Mouse (Mus musculus) liver, embryonic 16.5 days (tissue): ENCODE data around the gene Fastkd3. TPM values are rescaled to one million over a fixed set of nuclear protein-coding genes. Genes with fewer than 3 reads are reported as not detected.

ENCODE experiments used
- ATAC-seq: fragments of 200-750 bp; cut with Nextera tagmentation; 2 replicates; pipeline ENCODE4 v1.8.0; 2017; ENCODE audit warnings: low read depth, mild to moderate bottlenecking, moderate number of reproducible peaks, moderate library complexity
- H3K27ac ChIP-seq: fragments of 300-500 bp; sonication (generic); 2 replicates; pipeline ENCODE4 v1.5.1; 2014; ENCODE audit warnings: mild to moderate bottlenecking, low read length
- H3K27me3 ChIP-seq: fragments of 300-500 bp; sonication (generic); 2 replicates; pipeline ENCODE4 v1.6.1; 2014; ENCODE audit warnings: low read depth, low read length, mixed read lengths; ENCODE audit not compliant: control insufficient read depth, insufficient read depth
- H3K36me3 ChIP-seq: fragments of 300-500 bp; sonication (generic); 2 replicates; pipeline ENCODE4 v1.6.1; 2014; ENCODE audit warnings: mild to moderate bottlenecking; ENCODE audit not compliant: control insufficient read depth, insufficient read depth
- H3K4me1 ChIP-seq: fragments of 300-500 bp; sonication (generic); 2 replicates; pipeline ENCODE4 v1.6.1; 2014; ENCODE audit warnings: low read depth, low read length, mixed read lengths; ENCODE audit not compliant: control insufficient read depth
- H3K4me2 ChIP-seq: fragments of 300-500 bp; sonication (generic); 2 replicates; pipeline ENCODE4 v1.6.1; 2014; ENCODE audit warnings: low read depth, low read length, mixed read lengths
- H3K4me3 ChIP-seq: fragments of 300-500 bp; sonication (generic); 2 replicates; pipeline ENCODE4 v1.5.1; 2014; ENCODE audit warnings: low read depth, mild to moderate bottlenecking, low read length
- H3K9ac ChIP-seq: fragments of 300-500 bp; sonication (generic); 2 replicates; pipeline ENCODE4 v1.6.1; 2014; ENCODE audit warnings: low read depth, low read length
- H3K9me3 ChIP-seq: fragments of 300-500 bp; sonication (generic); replicated peaks from 2 replicates; pipeline ENCODE4 v1.6.1; 2016; ENCODE audit warnings: low read length; ENCODE audit not compliant: control insufficient read depth
- WGBS: fragments of 180-500 bp; shearing (Covaris S2); extraction: QIAGEN DNeasy Blood & Tissue Kit; methylation state at CpG from one replicate; pipeline ENCODE4 v1.1.7; 2014; ENCODE audit not compliant: insufficient replicate concordance; 5-methylcytosine and 5-hydroxymethylcytosine counted together
- polyA plus RNA-seq: library from polyadenylated mRNA; unstranded; fragments of >200 nt; fragmentation: Nextera tagmentation; extraction: Ambion mirVana; gene quantifications from 2 replicates; pipeline ENCODE4 v1.2.1, GENCODE M21; 2015

The Fastkd3 gene
- polyA plus RNA-seq, 1 experiment from 2014 or later = 11.2 TPM

- H3K4me2 ChIP-seq = no peak overlapping the region
- peaks cover 4% of the 10 kb centered on the region for H3K36me3 ChIP-seq
- no peaks in the 10 kb centered on the region for H3K9me3 ChIP-seq
- 81% methylated on average over 7 of the region's 7 CpGs for WGBS
- H3K4me1 ChIP-seq = peaks cover 4% of the 10 kb centered on the region
- no peak overlapping the region for H3K9ac ChIP-seq
- no peak overlapping the region for H3K27ac ChIP-seq
- no peaks in the 10 kb centered on the region for H3K27me3 ChIP-seq
- H3K4me3 ChIP-seq = no peak overlapping the region
- ATAC-seq = no peak
Measured at GRCm38 (mm10) chr13:68577945-68578344, 4.1 kb upstream of the Fastkd3 start.

DNA sequence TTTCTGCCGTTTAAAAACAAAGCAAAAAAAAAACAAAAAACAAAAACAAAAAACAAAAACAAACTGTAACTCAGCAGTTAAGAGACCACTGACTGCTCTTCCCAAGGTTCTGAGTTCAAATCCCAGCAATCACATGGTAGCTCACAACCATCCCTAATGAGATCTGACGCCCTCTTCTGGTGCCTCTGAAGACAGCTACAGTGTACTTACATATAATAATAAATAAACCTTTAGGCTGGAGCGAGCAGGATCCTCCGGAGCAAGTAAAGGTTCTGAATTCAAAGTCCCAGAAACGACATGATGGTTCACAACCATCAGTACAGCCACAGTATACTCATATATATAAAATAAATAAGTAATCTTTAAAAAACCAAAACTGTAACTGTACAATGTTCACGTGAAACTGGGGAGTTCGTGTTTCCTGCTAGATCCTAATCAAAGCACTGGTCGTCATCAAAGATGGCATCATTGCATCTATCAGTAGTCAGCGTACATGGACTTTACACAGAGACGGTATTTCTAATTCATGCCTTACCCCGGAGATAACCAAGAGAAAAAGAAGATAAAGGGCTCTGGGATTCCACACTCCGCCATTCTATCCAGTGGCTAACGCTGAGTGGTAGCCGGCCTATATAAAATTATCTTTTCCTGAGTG is 821 bp upstream of the Fastkd3 start:
- WGBS = 15% methylated on average over 14 of the region's 14 CpGs
- H3K9me3 ChIP-seq = no peaks in the 10 kb centered on the region
- peak overlapping the region; percentile 78 for H3K9ac ChIP-seq
- no peak for ATAC-seq
- H3K4me2 ChIP-seq = peak overlapping the region; percentile 83
- peak overlapping the region; percentile 78 for H3K27ac ChIP-seq
- no peaks in the 10 kb centered on the region for H3K27me3 ChIP-seq
- peak overlapping the region; percentile 82 for H3K4me3 ChIP-seq
- H3K36me3 ChIP-seq = peaks cover 11% of the 10 kb centered on the region
- peaks cover 7% of the 10 kb centered on the region for H3K4me1 ChIP-seq

- peak overlapping the region; percentile 82 for H3K4me3 ChIP-seq
- no peaks in the 10 kb centered on the region for H3K9me3 ChIP-seq
- peaks cover 8% of the 10 kb centered on the region for H3K36me3 ChIP-seq
- WGBS = under 1% methylated on average over 11 of the region's 11 CpGs
- peak overlapping the region; percentile 78 for H3K9ac ChIP-seq
- peak overlapping the region; percentile 83 for H3K4me2 ChIP-seq
- H3K4me1 ChIP-seq = peaks cover 7% of the 10 kb centered on the region
- no peak for ATAC-seq
- H3K27me3 ChIP-seq = no peaks in the 10 kb centered on the region
- H3K27ac ChIP-seq = peak overlapping the region; percentile 78
Measured at GRCm38 (mm10) chr13:68582517-68582780, 415 bp downstream of the Fastkd3 start.

DNA sequence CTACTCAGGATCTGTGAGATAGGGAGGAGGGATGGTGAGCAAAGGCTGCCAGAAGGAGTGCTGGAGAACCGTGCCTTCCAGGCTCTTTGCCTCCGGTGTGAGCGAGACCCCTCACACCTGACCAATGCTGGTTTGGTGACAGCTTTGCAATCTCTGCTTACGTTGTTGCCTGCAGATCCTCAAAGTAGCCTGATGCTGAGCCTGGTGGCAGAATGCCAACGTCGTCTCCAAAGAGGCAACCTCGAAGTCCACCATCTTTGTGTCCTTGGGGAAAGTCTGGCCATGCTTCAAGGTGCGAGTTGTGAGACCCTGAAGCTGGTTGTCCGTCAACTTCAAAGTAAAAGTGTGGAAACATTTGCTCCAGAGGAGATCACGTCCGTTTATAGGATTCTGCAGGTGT is 1.9 kb downstream of the Fastkd3 start:
- Histone ChIP-seq H3K27me3 (no peaks in the 10 kb centered on the region), H3K9ac (no peak overlapping the region), H3K4me1 (peaks cover 7% of the 10 kb centered on the region), H3K9me3 (no peaks in the 10 kb centered on the region), H3K36me3 (peaks cover 14% of the 10 kb centered on the region; the same call in 1 of the 2 replicates), H3K4me3 (no peak overlapping the region), H3K4me2 (no peak overlapping the region), H3K27ac (no peak overlapping the region)
- ATAC-seq = no peak
- 82% methylated on average over 11 of the region's 11 CpGs for WGBS

- no peak overlapping the region for H3K27ac ChIP-seq
- no peaks in the 10 kb centered on the region for H3K9me3 ChIP-seq
- peaks cover 7% of the 10 kb centered on the region for H3K4me1 ChIP-seq
- WGBS = 68% methylated on average over 7 of the region's 7 CpGs
- no peaks in the 10 kb centered on the region for H3K27me3 ChIP-seq
- no peak overlapping the region for H3K4me3 ChIP-seq
- ATAC-seq = no peak
- H3K9ac ChIP-seq = no peak overlapping the region
- peaks cover 20% of the 10 kb centered on the region for H3K36me3 ChIP-seq
- H3K4me2 ChIP-seq = no peak overlapping the region
Measured at GRCm38 (mm10) chr13:68585441-68585840, 3.4 kb downstream of the Fastkd3 start.

GRCm38 (mm10) chr13:68588352-68588751 is 6.3 kb downstream of the Fastkd3 start:
- no peaks in the 10 kb centered on the region for H3K9me3 ChIP-seq
- no peak overlapping the region for H3K9ac ChIP-seq
- no peak for ATAC-seq
- H3K27me3 ChIP-seq = no peaks in the 10 kb centered on the region
- H3K4me1 ChIP-seq = no peaks in the 10 kb centered on the region
- H3K4me2 ChIP-seq = no peak overlapping the region
- H3K27ac ChIP-seq = no peak overlapping the region
- H3K36me3 ChIP-seq = peaks cover 35% of the 10 kb centered on the region
- H3K4me3 ChIP-seq = no peak overlapping the region

- Histone ChIP-seq H3K36me3 (peaks cover 22% of the 10 kb centered on the region), H3K27me3 (no peaks in the 10 kb centered on the region), H3K9me3 (no peaks in the 10 kb centered on the region), H3K9ac (no peak overlapping the region), H3K4me1 (no peaks in the 10 kb centered on the region; the same call in 1 of the 2 replicates), H3K4me3 (no peak overlapping the region), H3K27ac (no peak overlapping the region), H3K4me2 (no peak overlapping the region)
- no peak for ATAC-seq
- WGBS = 59% methylated on average over 1 of the region's 1 CpGs
Measured at GRCm38 (mm10) chr13:68593797-68594196, 11.8 kb downstream of the Fastkd3 start.

- Histone ChIP-seq H3K27ac (no peak within 1 kb of the TSS), H3K9me3 (no peaks in the 10 kb centered on the region), H3K36me3 (peaks cover 6% of the 10 kb centered on the region), H3K27me3 (no peaks in the 10 kb centered on the region), H3K9ac (no peak within 1 kb of the TSS), H3K4me3 (no peak within 1 kb of the TSS), H3K4me1 (no peaks in the 10 kb centered on the region; the same call in 1 of the 2 replicates), H3K4me2 (peak within 1 kb of the TSS; percentile 32)
- WGBS = 23% methylated on average over 10 of the region's 10 CpGs
- ATAC-seq = no peak
Measured at GRCm38 (mm10) chr13:68597199-68597598, 15.2 kb downstream of the Fastkd3 start, which contains the start of gene 1700001L19Rik. Gene 1700001L19Rik, plus strand, starts transcription at chr13:68597421.

GRCm38 (mm10) chr13:68597667-68598066 is 15.6 kb downstream of the Fastkd3 start:
- Histone ChIP-seq H3K27ac (no peak overlapping the region), H3K9ac (no peak overlapping the region), H3K9me3 (no peaks in the 10 kb centered on the region), H3K27me3 (no peaks in the 10 kb centered on the region), H3K4me3 (no peak overlapping the region), H3K36me3 (peaks cover 3% of the 10 kb centered on the region), H3K4me2 (peak overlapping the region; percentile 32), H3K4me1 (no peaks in the 10 kb centered on the region; the same call in 1 of the 2 replicates)
- WGBS = 10% methylated on average over 13 of the region's 13 CpGs
- peak; percentile 86 for ATAC-seq
